Mouse (Mus musculus) heart, adult 11 months (tissue): ENCODE measurements around the gene Zfp322a.
"Not testable (repeated sequence)": the region's sequence is repeated elsewhere in the genome, so short reads cannot be mapped to it uniquely, and the experiment has no call there.

ENCODE experiments used
- DNase-seq: peaks from one replicate; pipeline ENCODE4 v3.0.0; 2022

The Zfp322a gene

DNA sequence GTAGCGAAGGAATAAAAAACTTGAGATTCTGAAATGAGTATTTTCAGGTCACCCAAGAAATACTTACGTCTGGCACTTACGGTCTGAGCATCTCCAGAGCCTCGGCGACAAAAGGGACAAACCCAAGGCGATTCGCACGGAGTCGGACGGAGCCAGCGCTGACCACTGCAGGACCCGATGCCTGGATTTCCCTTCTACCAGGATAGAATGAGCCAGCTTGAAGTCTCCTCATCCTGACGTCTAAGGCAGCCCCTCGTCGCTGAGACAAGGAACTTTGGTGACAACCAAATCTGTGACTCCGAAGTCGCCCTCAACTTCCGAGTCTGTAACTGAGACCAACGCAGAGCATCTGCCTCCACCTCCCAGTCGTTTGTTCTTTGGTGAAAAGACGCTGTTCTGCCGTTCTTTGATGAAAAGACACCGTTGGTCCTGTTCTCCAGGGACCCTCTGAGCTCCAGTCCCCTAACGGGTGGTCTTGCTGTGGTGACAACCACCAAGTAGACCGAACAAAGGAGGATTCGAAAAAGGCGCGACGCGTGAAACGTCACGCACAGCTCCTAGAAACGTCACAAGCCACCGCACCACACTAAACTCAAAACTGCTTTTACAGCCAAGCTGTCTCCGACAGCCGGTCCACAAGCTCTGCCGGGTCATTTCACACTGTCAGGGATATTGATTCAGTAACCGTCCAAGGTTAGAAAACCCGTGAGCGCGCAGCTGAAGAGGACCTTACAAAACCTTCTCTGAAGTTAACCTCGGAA, 55.9 kb downstream of the Zfp322a start:
- DNase-seq, result peak; percentile 43

DNA sequence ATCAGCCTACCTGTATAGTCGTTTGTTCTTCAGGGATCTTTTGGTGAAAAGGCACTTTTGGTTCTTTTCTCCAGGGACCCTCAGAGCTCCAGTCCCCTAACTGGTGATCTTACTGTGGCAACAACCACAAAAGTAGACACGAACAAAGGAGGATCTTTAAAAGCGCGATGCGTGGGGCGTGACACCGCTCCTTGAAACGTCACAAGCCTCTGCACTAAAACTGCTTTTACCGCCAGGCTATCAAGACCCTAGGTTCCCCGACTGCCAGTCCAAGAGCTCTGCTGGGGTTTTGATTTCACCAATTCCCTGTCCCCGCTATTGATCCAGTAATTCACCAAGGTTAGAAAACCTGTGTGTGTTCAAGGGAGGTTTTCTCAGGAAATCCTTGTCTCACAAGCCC, 59.0 kb downstream of the Zfp322a start:
- DNase-seq, result no peak

DNA sequence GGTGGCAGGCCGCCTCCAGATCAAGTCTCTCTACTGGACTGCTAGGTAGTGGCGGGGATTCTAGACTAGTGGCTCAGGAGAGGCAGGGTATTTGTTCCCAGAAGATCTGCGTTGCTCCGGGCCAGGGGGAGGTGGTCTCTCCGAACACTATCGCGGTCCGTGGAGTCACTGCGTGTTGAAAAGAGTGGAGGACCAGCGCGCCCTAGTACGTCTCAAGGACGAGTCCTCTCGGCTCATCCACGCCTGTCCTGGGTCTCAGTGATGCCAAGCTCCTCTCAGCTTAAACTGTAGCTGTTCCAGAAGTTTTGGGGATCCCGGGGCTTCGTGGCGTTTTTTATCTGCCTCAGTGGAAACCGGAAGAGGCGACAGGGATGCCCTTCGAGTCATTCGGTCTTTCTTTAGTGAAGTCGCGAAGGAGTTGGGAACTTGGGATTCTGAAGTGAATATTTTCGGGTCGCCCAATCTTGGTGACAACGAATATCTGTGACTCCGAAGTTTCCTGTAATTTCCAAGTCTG, 59.5 kb downstream of the Zfp322a start:
- peak; percentile 75 for DNase-seq

DNA sequence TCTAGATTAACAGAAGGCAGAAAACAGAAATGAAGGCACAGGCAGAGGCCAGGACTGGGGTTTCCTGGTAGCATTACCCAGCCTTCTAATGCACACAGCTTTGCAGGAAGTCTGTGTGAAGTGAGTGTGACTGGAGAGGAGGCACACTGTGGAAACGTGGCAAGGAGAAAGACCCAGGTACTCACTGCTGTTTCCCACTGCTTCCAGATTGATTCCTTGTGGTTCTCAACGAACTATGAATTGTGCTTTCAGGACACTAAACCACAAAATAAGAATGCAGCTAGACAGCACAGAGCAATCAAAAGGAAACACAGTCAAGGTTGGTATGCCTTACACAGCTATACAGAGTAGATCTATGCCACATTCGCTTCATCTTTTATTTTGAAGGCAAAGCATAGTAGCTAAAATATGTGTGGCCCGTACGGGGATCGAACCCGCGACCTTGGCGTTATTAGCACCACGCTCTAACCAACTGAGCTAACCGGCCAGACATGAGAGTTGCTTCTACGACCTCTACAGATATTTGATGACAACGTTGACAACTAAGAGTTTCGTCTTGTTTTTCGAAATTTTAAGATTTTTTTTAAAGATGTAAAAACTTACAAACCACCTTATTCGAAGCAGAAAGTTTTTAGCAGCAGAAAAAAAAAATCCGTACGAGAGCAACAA, 60.2 kb downstream of the Zfp322a start:
- not testable (repeated sequence) for DNase-seq

DNA sequence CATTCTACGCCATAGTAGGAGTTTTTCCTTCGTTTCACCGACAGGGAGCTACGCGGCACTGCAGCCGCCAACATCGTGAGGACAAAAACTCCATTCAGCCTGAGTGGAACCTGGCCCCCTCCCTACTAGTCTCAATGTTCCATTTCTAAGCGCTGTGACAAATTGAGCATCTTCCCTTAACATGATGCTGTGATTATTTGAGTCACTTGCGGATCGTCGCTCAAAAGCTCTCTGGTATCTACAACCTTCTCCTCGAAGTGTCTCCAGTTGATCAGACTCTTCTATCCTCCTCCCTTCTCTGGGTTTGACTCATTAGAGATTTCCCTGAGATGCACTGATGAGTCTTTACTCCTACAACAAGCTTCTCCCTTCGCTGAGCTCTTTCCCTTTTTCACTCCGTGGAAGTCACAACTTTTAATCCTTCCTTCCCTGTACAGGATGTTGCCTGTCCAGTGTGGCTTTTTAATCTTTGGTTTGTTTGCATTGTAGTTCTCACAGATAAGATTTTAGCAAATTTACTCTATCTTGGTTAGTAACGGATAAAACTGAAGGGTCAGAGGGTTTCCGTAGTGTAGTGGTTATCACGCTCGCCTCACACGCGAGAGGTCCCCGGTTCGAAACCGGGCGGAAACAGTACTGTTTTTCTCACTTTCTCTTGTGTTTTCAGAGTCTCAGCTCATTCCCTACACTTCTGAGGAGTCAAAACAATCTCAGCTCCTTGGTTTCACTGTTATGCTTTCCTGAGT, 61.8 kb downstream of the Zfp322a start:
- no peak for DNase-seq

DNA sequence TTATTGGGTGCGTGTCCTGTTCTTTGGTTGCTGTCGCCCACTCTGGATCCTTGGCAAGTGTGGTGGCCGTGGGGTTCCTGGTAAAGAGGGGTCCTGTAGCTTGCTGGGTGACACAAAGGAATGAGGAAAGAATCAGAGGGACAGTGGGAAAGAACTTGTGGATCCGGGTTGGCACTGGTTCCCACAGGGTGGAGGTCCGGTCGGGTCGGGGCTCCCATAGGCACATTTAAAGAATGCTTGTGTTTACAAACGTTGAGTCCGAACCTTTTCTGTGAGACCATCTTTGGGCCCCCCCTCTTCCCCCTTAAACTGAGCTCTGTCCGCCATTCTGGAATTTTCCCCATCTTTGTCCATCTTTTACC, 62.3 kb downstream of the Zfp322a start:
- no peak for DNase-seq
